Mouse (Mus musculus) kidney, postnatal 0 days (tissue): Measurements from ENCODE around the gene Pacrg. TPM values are rescaled to one million over a fixed set of nuclear protein-coding genes. Genes with fewer than 3 reads are reported as not detected.

ENCODE experiments used
- ATAC-seq: fragments of 200-750 bp; cut with Nextera tagmentation; replicated peaks from 2 replicates; pipeline ENCODE4 v1.8.0; 2017; ENCODE audit warnings: low read depth, moderate number of reproducible peaks, moderate TSS enrichment, moderate library complexity; ENCODE audit not compliant: low FRiP score
- DNase-seq: peaks from one replicate; pipeline ENCODE4 v3.0.0-alpha.2; 2016; ENCODE audit warnings: low spot score
- H3K27ac ChIP-seq: fragments of 300-500 bp; sonication (generic); 2 replicates; pipeline ENCODE4 v1.5.1; 2014; ENCODE audit warnings: mild to moderate bottlenecking
- H3K27me3 ChIP-seq: fragments of 300-500 bp; sonication (generic); 2 replicates; pipeline ENCODE4 v1.6.1; 2014; ENCODE audit warnings: low read length, mixed read lengths; ENCODE audit not compliant: insufficient read depth
- H3K36me3 ChIP-seq: fragments of 300-500 bp; sonication (generic); 2 replicates; pipeline ENCODE4 v1.6.1; 2014; ENCODE audit warnings: low read length, mixed read lengths; ENCODE audit not compliant: insufficient read depth
- H3K4me1 ChIP-seq: fragments of 300-500 bp; sonication (generic); replicated peaks from 2 replicates; pipeline ENCODE4 v1.6.1; 2014; ENCODE audit warnings: antibody characterized with exemption, low read length, mixed read lengths; ENCODE audit not compliant: insufficient read depth
- H3K4me2 ChIP-seq: fragments of 300-500 bp; sonication (generic); 2 replicates; pipeline ENCODE4 v1.6.1; 2014; ENCODE audit warnings: mild to moderate bottlenecking, low read length, moderate library complexity, mixed read lengths
- H3K4me3 ChIP-seq: fragments of 300-500 bp; sonication (generic); replicated peaks from 2 replicates; pipeline ENCODE4 v1.5.1; 2014; ENCODE audit warnings: low read depth, low read length
- H3K9ac ChIP-seq: fragments of 300-500 bp; sonication (generic); 2 replicates; pipeline ENCODE4 v1.6.1; 2014; ENCODE audit warnings: low read depth, low read length
- H3K9me3 ChIP-seq: fragments of 300-500 bp; sonication (generic); replicated peaks from 2 replicates; pipeline ENCODE4 v1.6.1; 2016; ENCODE audit warnings: low read length, inconsistent platforms, mixed read lengths
- CTCF ChIP-seq: IDR thresholded peaks from 2 replicates; pipeline ENCODE4 v1.5.1; 2016; ENCODE audit warnings: antibody characterized with exemption, low read depth, mild to moderate bottlenecking, moderate library complexity
- WGBS: fragments of 180-500 bp; shearing (Covaris S2); extraction: QIAGEN DNeasy Blood & Tissue Kit; methylation state at CpG from one replicate; pipeline ENCODE4 v1.1.7; 2014; 5-methylcytosine and 5-hydroxymethylcytosine counted together
- polyA plus RNA-seq: library from polyadenylated mRNA; unstranded; fragments of >200 nt; fragmentation: Nextera tagmentation; extraction: Ambion mirVana; gene quantifications from 2 replicates; pipeline ENCODE4 v1.2.1, GENCODE M21; 2015

Gene Pacrg
- polyA plus RNA-seq, 1 experiment from 2014 or later = 3.1 TPM

- H3K4me2 ChIP-seq = no peak overlapping the region
- no peaks in the 10 kb centered on the region for H3K4me1 ChIP-seq
- no peaks in the 10 kb centered on the region for H3K9me3 ChIP-seq
- no peak for TF ChIP-seq CTCF
- no peak for ATAC-seq
- no peaks in the 10 kb centered on the region for H3K27me3 ChIP-seq
- 84% methylated on average over 4 of the region's 4 CpGs for WGBS
- H3K9ac ChIP-seq = no peak overlapping the region
- no peak overlapping the region for H3K27ac ChIP-seq
- no peak overlapping the region for H3K4me3 ChIP-seq
- no peaks in the 10 kb centered on the region for H3K36me3 ChIP-seq
- DNase-seq = no peak
These were observed 232.0 kb downstream of the Pacrg start for GRCm38 (mm10) chr17:10608146-10608545.

- Histone ChIP-seq H3K4me3 (no peak overlapping the region), H3K27me3 (no peaks in the 10 kb centered on the region), H3K4me2 (no peak overlapping the region), H3K36me3 (no peaks in the 10 kb centered on the region), H3K4me1 (no peaks in the 10 kb centered on the region), H3K27ac (no peak overlapping the region), H3K9me3 (no peaks in the 10 kb centered on the region), H3K9ac (no peak overlapping the region)
- WGBS = 54% methylated on average over 3 of the region's 3 CpGs
- no peak for ATAC-seq
- TF ChIP-seq CTCF = no peak
- peak; percentile 8 for DNase-seq
These were observed 234.0 kb downstream of the Pacrg start for GRCm38 (mm10) chr17:10606090-10606489.

- Histone ChIP-seq H3K4me2 (no peak overlapping the region), H3K27me3 (no peaks in the 10 kb centered on the region), H3K9ac (no peak overlapping the region), H3K27ac (no peak overlapping the region), H3K4me3 (no peak overlapping the region), H3K36me3 (no peaks in the 10 kb centered on the region), H3K4me1 (no peaks in the 10 kb centered on the region), H3K9me3 (no peaks in the 10 kb centered on the region)
- DNase-seq = no peak
- no peak for ATAC-seq
- no peak for TF ChIP-seq CTCF
- WGBS = 95% methylated on average over 4 of the region's 4 CpGs
These were observed 242.4 kb downstream of the Pacrg start for GRCm38 (mm10) chr17:10597741-10598140.

GRCm38 (mm10) chr17:10589604-10590003 is 250.5 kb downstream of the Pacrg start:
- Histone ChIP-seq H3K9ac (no peak overlapping the region), H3K27me3 (no peaks in the 10 kb centered on the region), H3K4me3 (no peak overlapping the region), H3K4me1 (no peaks in the 10 kb centered on the region), H3K27ac (no peak overlapping the region), H3K4me2 (no peak overlapping the region), H3K9me3 (no peaks in the 10 kb centered on the region), H3K36me3 (no peaks in the 10 kb centered on the region)
- WGBS = 32% methylated on average over 7 of the region's 7 CpGs
- peak; percentile 21 for DNase-seq
- no peak for ATAC-seq
- no peak for TF ChIP-seq CTCF

GRCm38 (mm10) chr17:10588922-10589400 is 251.2 kb downstream of the Pacrg start:
- TF ChIP-seq CTCF = no peak
- H3K4me3 ChIP-seq = no peak overlapping the region
- no peaks in the 10 kb centered on the region for H3K4me1 ChIP-seq
- no peaks in the 10 kb centered on the region for H3K27me3 ChIP-seq
- WGBS = 77% methylated on average over 7 of the region's 7 CpGs
- H3K9me3 ChIP-seq = no peaks in the 10 kb centered on the region
- H3K36me3 ChIP-seq = no peaks in the 10 kb centered on the region
- no peak overlapping the region for H3K4me2 ChIP-seq
- DNase-seq (no peak), ATAC-seq (no peak)
- no peak overlapping the region for H3K27ac ChIP-seq
- H3K9ac ChIP-seq = no peak overlapping the region

GRCm38 (mm10) chr17:10583301-10583700 is 256.8 kb downstream of the Pacrg start:
- no peaks in the 10 kb centered on the region for H3K4me1 ChIP-seq
- ATAC-seq = no peak
- H3K27ac ChIP-seq = no peak overlapping the region
- no peak overlapping the region for H3K9ac ChIP-seq
- no peak for DNase-seq
- no peak overlapping the region for H3K4me2 ChIP-seq
- no peak overlapping the region for H3K4me3 ChIP-seq
- no peaks in the 10 kb centered on the region for H3K9me3 ChIP-seq
- TF ChIP-seq CTCF = no peak
- no peaks in the 10 kb centered on the region for H3K36me3 ChIP-seq
- WGBS = 68% methylated on average over 3 of the region's 3 CpGs
- H3K27me3 ChIP-seq = no peaks in the 10 kb centered on the region

- no peaks in the 10 kb centered on the region for H3K9me3 ChIP-seq
- no peaks in the 10 kb centered on the region for H3K36me3 ChIP-seq
- no peak for TF ChIP-seq CTCF
- H3K27me3 ChIP-seq = no peaks in the 10 kb centered on the region
- H3K4me2 ChIP-seq = no peak overlapping the region
- no peak for ATAC-seq
- no peak overlapping the region for H3K4me3 ChIP-seq
- H3K4me1 ChIP-seq = no peaks in the 10 kb centered on the region
- 78% methylated on average over 7 of the region's 7 CpGs for WGBS
- no peak for DNase-seq
- no peak overlapping the region for H3K27ac ChIP-seq
- no peak overlapping the region for H3K9ac ChIP-seq
These were observed 264.8 kb downstream of the Pacrg start for GRCm38 (mm10) chr17:10575306-10575705.
